Mouse (Mus musculus): Measurements from ENCODE around the gene Iqschfp. TPM values are rescaled to one million over a fixed set of nuclear protein-coding genes. Genes with fewer than 3 reads are reported as not detected.

Gene Iqschfp
- polyA plus RNA-seq, 1 experiment = 10.6 TPM

GRCm38 (mm10) chr3:68487621-68488020 lies 595.6 kb downstream of the Iqschfp start:
- Histone ChIP-seq H3K27ac (ENCODE audit: insufficient read depth, low read length) (no peak overlapping the region), H3K4me3 (ENCODE audit: insufficient read depth, low read length) (no peak overlapping the region), H3K4me1 (ENCODE audit: control insufficient read depth, insufficient read depth, low read length) (no peaks in the 10 kb centered on the region)
- no peak for TF ChIP-seq CTCF (IDR thresholded peaks at IDR 0.05; ENCODE audit: extremely low read depth, insufficient read depth, low read length)
- TF ChIP-seq POLR2A (IDR thresholded peaks at IDR 0.05; ENCODE audit: extremely low read depth, insufficient read depth, low read length) = no peak

GRCm38 (mm10) chr3:68488316-68488715 lies 596.3 kb downstream of the Iqschfp start:
- H3K27ac ChIP-seq (ENCODE audit: insufficient read depth, low read length) = no peak overlapping the region
- H3K4me3 ChIP-seq (ENCODE audit: insufficient read depth, low read length) = no peak overlapping the region
- no peaks in the 10 kb centered on the region for H3K4me1 ChIP-seq (ENCODE audit: control insufficient read depth, insufficient read depth, low read length)
- no peak for TF ChIP-seq CTCF (IDR thresholded peaks at IDR 0.05; ENCODE audit: extremely low read depth, insufficient read depth, low read length)
- TF ChIP-seq POLR2A (IDR thresholded peaks at IDR 0.05; ENCODE audit: extremely low read depth, insufficient read depth, low read length) = no peak

- Histone ChIP-seq H3K4me3 (ENCODE audit: insufficient read depth, low read length) (no peak overlapping the region), H3K4me1 (ENCODE audit: control insufficient read depth, insufficient read depth, low read length) (no peaks in the 10 kb centered on the region), H3K27ac (ENCODE audit: insufficient read depth, low read length) (no peak overlapping the region)
- TF ChIP-seq CTCF (IDR thresholded peaks at IDR 0.05; ENCODE audit: extremely low read depth, insufficient read depth, low read length) = no peak
- no peak for TF ChIP-seq POLR2A (IDR thresholded peaks at IDR 0.05; ENCODE audit: extremely low read depth, insufficient read depth, low read length)
Observed at GRCm38 (mm10) chr3:68491516-68491915, 599.5 kb downstream of the Iqschfp start.

GRCm38 (mm10) chr3:68492066-68492465 lies 600.0 kb downstream of the Iqschfp start:
- H3K4me1 ChIP-seq (ENCODE audit: control insufficient read depth, insufficient read depth, low read length) = no peaks in the 10 kb centered on the region
- no peak overlapping the region for H3K4me3 ChIP-seq (ENCODE audit: insufficient read depth, low read length)
- TF ChIP-seq CTCF (IDR thresholded peaks at IDR 0.05; ENCODE audit: extremely low read depth, insufficient read depth, low read length) = no peak
- no peak for TF ChIP-seq POLR2A (IDR thresholded peaks at IDR 0.05; ENCODE audit: extremely low read depth, insufficient read depth, low read length)
- no peak overlapping the region for H3K27ac ChIP-seq (ENCODE audit: insufficient read depth, low read length)

GRCm38 (mm10) chr3:68492513-68492912 lies 600.5 kb downstream of the Iqschfp start:
- H3K27ac ChIP-seq (ENCODE audit: insufficient read depth, low read length) = 0 out of 2 replicates have a peak overlapping the region, but pooled peaks have one; percentile 57
- TF ChIP-seq CTCF (IDR thresholded peaks at IDR 0.05; ENCODE audit: extremely low read depth, insufficient read depth, low read length) = no peak
- no peak for TF ChIP-seq POLR2A (IDR thresholded peaks at IDR 0.05; ENCODE audit: extremely low read depth, insufficient read depth, low read length)
- no peak overlapping the region; the same call in 1 of the 2 replicates for H3K4me3 ChIP-seq (ENCODE audit: insufficient read depth, low read length)
- H3K4me1 ChIP-seq (ENCODE audit: control insufficient read depth, insufficient read depth, low read length) = no peaks in the 10 kb centered on the region

- peak overlapping the region; percentile 98 for H3K4me3 ChIP-seq (ENCODE audit: insufficient read depth, low read length)
- TF ChIP-seq CTCF (IDR thresholded peaks at IDR 0.05; ENCODE audit: extremely low read depth, insufficient read depth, low read length) (no peak), POLR2A (IDR thresholded peaks at IDR 0.05; ENCODE audit: extremely low read depth, insufficient read depth, low read length) (no peak)
- no peaks in the 10 kb centered on the region for H3K4me1 ChIP-seq (ENCODE audit: control insufficient read depth, insufficient read depth, low read length)
- peak overlapping the region; percentile 57 for H3K27ac ChIP-seq (ENCODE audit: insufficient read depth, low read length)
Observed at GRCm38 (mm10) chr3:68493170-68493585, 601.1 kb downstream of the Iqschfp start.

- peak overlapping the region; percentile 82 for H3K27ac ChIP-seq (ENCODE audit: insufficient read depth, low read length)
- no peak for TF ChIP-seq POLR2A (IDR thresholded peaks at IDR 0.05; ENCODE audit: extremely low read depth, insufficient read depth, low read length)
- TF ChIP-seq CTCF (IDR thresholded peaks at IDR 0.05; ENCODE audit: extremely low read depth, insufficient read depth, low read length) = no peak
Observed at GRCm38 (mm10) chr3:68493586-68494295, 601.7 kb downstream of the Iqschfp start.

GRCm38 (mm10) chr3:68494296-68495095 lies 602.5 kb downstream of the Iqschfp start:
- Histone ChIP-seq H3K27ac (ENCODE audit: insufficient read depth, low read length) (peak overlapping the region; percentile 82), H3K4me3 (ENCODE audit: insufficient read depth, low read length) (peak overlapping the region; percentile 98), H3K4me1 (ENCODE audit: control insufficient read depth, insufficient read depth, low read length) (no peaks in the 10 kb centered on the region)
- TF ChIP-seq POLR2A (IDR thresholded peaks at IDR 0.05; ENCODE audit: extremely low read depth, insufficient read depth, low read length) (no peak), CTCF (IDR thresholded peaks at IDR 0.05; ENCODE audit: extremely low read depth, insufficient read depth, low read length) (no peak)

More at GRCm38 (mm10) chr3:68493586-68494295, 601.7 kb downstream of the Iqschfp start:
- H3K4me1 ChIP-seq (ENCODE audit: control insufficient read depth, insufficient read depth, low read length) = no peaks in the 10 kb centered on the region
- H3K4me3 ChIP-seq (ENCODE audit: insufficient read depth, low read length) = peak overlapping the region; percentile 98

GRCm38 (mm10) chr3:68495096-68495735 lies 603.2 kb downstream of the Iqschfp start:
- Histone ChIP-seq H3K4me3 (ENCODE audit: insufficient read depth, low read length) (peak overlapping the region; percentile 98), H3K27ac (ENCODE audit: insufficient read depth, low read length) (peak overlapping the region; percentile 82), H3K4me1 (ENCODE audit: control insufficient read depth, insufficient read depth, low read length) (no peaks in the 10 kb centered on the region)
- TF ChIP-seq POLR2A (IDR thresholded peaks at IDR 0.05; ENCODE audit: extremely low read depth, insufficient read depth, low read length) (no peak), CTCF (IDR thresholded peaks at IDR 0.05; ENCODE audit: extremely low read depth, insufficient read depth, low read length) (no peak)

Measured in cortical plate, adult 2 months (tissue).